Mouse (Mus musculus) G1E (cell line): ENCODE measurements around the gene Tnc.

Experiments
- CTCF ChIP-seq: IDR thresholded peaks from 2 replicates; pipeline ENCODE4 v1.5.1; 2012; ENCODE audit warnings: low read depth, low read length, inconsistent platforms, mixed read lengths
- GATA1 ChIP-seq: IDR thresholded peaks from 2 replicates; pipeline ENCODE4 v1.6.1; 2012; ENCODE audit warnings: borderline replicate concordance, low read length, inconsistent platforms, mixed read lengths
- TAL1 ChIP-seq: conservative IDR thresholded peaks from 2 replicates; pipeline ENCODE4 v1.6.1; 2012; ENCODE audit warnings: low read depth, low read length, inconsistent platforms, mixed read lengths

- TF ChIP-seq CTCF (no peak), GATA1 (no peak), TAL1 (no peak)
These were observed 56.6 kb downstream of the Tnc start for GRCm38 (mm10) chr4:63990216-63990615.
